Comparison of ENCODE assay signal across 8 mouse cellular contexts in the genomic region with DNA sequence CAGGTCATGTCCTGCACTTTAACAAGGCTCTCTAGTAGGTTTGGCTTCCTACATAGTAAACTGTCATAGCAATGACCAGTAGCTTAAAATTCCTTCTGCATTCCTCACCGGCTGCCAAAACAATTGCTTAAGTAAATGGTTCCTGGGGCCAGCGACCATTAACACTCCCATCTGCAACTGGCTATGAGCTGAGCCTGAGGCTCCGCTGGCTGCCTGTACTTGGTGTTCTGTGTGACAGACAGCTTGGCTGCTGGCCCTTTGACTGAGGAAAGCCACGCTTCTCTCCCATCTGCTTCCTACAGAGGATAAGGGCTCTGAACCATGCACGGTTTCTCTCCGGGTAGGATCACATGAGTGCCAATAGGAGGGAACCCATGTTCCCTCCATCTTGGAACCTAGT.
A peak's percentile ranks its signal among the peaks of the same experiment; 100 is the strongest.
DNase-seq lines count a peak whose midpoint lies in the region.

No protein-coding gene starts in this region.

- peak; percentile 3 to 7 for DNase-seq in cerebellum, adult 18-20 months
- no peak for DNase-seq in cerebellum, adult 11 months
- DNase-seq in 3T3-L1 (ENCODE audit: low read depth, low spot score), result peak; percentile 95
- peak; percentile 41 for DNase-seq in fibroblast of lung, adult 2 months (ENCODE audit: low read depth)
- DNase-seq in kidney, adult 11 months, result peak; percentile 60
- peak; percentile 73 for DNase-seq in lung, postnatal 36 days
- DNase-seq in urinary bladder, adult 18-20 months (ENCODE audit: low spot score in 2 of 2), result no peak
- no peak for DNase-seq in c-Kit-positive CD71-positive TER-119-positive erythroid progenitor cells, embryonic 14.5 days (ENCODE audit: low spot score)

Comparison
In these comparisons a context has a peak if more than half of its experiments do, and no peak if none do; other contexts are left out.
1. DNase-seq: peak in cerebellum, adult 18-20 months (2 of 2), 3T3-L1 (single experiment), fibroblast of lung, adult 2 months (single experiment), kidney, adult 11 months (single experiment) and lung, postnatal 36 days (single experiment); none in cerebellum, adult 11 months (single experiment), urinary bladder, adult 18-20 months (0 of 2) and c-Kit-positive CD71-positive TER-119-positive erythroid progenitor cells, embryonic 14.5 days (single experiment).